Mouse (Mus musculus) brain, adult 10 weeks (tissue): ENCODE measurements around the gene 1700066M21Rik. TPM values are rescaled to one million over a fixed set of nuclear protein-coding genes. Genes with fewer than 3 reads are reported as not detected.

Source experiments
- polyA plus RNA-seq: library from polyadenylated mRNA; stranded (reverse); fragments of 350-450 nt; fragmentation: Illumina TruSeq; extraction: RNeasy Lipid Tissue Mini Kit (QIAGEN cat#74804); gene quantifications from one replicate; pipeline ENCODE4 v1.2.3, GENCODE M21; 2015; ENCODE audit warnings: low read depth, low replicate concordance

The 1700066M21Rik gene
- 30.4 TPM for polyA plus RNA-seq

DNA sequence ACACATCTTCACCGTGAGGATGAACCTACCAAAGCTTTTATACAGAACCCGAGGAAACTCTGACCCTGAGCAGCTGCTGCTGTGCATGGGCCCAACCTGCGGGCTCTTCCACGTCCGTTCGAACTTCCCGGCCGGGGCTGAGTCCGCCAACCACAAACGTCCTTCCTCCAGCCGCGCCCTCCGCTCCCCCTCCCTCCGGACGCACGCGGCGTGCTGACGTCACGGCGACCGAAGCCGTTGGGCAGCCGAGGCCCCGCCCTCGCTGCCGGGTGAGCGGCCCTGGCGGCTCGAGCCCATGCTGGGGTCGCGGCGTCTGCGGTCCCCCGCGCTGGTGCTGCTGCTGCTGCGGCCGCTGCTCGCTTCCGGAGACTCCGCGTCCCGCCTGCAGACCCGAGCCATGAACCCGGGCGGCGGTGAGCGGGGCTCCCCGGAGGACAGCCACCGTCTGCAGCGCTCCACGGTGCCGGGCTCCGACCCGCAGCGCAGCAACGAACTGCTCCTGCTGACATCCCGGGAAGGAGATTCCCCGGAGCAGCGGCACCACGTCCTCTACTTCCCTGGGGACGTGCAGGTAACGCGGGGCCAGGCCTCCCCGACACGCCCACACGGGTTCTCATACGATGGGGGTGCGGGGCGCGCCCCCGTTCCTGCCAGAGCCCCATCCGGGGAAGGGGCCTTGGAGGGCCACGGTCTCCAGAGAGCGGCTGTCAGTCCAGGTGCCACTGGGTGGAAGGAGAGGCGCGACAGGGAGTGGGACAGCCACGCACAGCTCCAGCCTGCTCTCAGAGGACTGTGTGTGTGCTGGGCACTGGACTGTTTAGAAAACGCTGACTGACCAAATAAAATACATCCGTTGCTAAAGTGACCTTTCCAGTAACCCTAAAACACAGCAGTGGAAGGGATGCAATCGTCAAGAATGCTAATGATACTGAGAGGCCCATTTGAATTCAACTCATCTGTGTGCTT, at the start of gene 1700066M21Rik:
TSS of gene 1700066M21Rik (plus strand) at position 245 of the 966 bp plus-strand sequence.

DNA sequence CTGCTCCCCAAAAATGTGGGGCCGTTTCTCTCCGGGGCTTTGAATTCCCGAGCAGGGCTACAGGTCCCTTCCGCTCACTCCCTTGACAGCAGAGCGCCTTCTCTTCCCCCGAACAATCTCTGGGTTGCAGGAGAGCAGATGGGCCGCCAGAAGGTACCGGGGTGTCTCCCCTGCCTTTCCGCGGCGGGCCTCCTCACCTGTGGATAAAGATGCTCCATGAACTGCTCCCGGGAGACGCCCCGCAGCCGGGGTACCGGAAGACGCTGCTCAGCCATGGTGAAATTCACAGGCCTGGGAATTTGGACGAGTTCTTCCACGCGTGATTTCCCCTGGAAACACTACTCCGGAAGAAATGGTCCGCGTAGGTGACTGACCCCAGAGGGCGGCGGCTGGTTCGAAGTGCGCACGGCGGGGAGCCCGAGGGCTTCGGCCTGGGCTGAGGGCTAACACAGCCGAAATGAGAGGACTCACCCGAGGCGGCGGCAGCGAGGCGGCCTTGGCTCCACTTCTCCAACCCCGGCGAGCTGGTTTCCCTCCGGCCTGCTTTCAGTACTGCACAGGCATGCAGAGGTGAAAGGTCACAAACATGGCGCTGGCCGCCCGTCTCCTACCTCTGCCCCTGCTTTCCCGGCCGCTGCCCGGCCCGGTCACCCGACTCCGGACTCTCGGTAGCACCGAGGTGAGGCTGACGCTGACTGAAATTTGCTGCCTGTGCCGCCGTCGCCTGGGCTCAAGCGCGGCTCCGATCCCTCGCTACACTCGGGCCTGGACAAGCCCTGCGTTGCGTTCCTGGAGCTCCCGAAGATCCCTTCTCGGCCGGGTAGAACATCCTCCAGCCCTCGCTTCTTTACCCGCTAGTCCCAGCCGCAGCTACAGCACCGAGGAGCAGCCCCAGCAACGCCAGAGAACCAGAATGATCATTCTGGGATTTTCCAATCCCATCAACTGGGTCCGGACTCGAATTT, 29.0 kb downstream of the 1700066M21Rik start, which contains the start of the genes Maip1 and Tyw5:
TSS of gene Maip1 (plus strand) at position 142 of the 965 bp plus-strand sequence.
TSS of gene Tyw5 (minus strand) at position 915 of the 965 bp plus-strand sequence.

Other genes with a start within 250 kb of the 1700066M21Rik start
- gene Maip1, start 28.7 kb downstream of the 1700066M21Rik start, polyA plus RNA-seq: 14.2 TPM
- gene Tyw5, start 29.5 kb downstream of the 1700066M21Rik start, polyA plus RNA-seq: 40.7 TPM